Mouse (Mus musculus): ENCODE measurements around the gene Ilkap. TPM values are rescaled to one million over a fixed set of nuclear protein-coding genes. Genes with fewer than 3 reads are reported as not detected.

The Ilkap gene
- polyA plus RNA-seq, 2 experiments: 140 to 142 TPM

DNA sequence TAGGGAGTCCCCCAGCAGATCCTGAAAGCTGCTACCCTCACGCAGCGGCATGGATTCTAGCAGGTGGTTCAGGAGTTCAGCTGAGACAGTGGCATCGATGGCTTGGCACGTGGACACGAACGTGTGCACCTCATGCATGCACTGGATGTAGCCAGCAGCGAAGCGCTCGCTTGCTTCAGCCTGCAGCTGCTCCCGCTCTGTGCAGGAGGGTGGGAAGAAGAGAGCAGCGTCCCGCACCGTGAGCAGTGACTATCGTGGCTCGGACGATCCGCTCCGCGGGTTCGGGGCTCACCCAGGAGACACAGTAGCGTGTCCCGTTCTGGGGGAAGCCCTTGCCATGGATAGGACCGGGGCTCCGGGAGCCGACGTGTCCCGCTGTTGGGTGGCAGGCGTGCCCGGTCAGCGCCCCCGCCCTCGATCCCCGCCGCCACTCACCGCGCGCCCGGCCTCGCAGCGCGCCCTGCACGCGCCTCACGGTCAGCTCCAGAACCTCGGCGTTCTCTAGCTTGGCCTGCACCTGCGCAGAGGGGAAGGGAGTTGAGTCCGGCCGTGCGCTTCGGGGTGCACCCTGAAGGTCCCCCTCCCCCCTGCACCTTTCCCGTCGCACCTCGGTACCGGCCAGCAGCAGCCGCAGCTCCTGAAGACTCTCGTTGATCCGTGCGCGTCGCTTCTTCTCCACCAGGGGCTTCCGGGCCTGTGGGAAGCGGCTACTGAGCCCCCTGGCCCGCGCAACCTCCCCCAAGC lies 13.8 kb upstream of the Ilkap start:
- ATAC-seq (ENCODE audit: low FRiP score, low read depth) (peak; percentile 27), DNase-seq (ENCODE audit: low spot score) (no peak)
- Histone ChIP-seq H3K27me3 (ENCODE audit: control insufficient read depth, insufficient read depth, low read length) (no peaks in the 10 kb centered on the region), H3K27ac (replicated peaks; ENCODE audit: low read depth, low read length) (peak overlapping the region; percentile 64), H3K4me3 (replicated peaks; ENCODE audit: low read length) (peak overlapping the region; percentile 82), H3K4me1 (ENCODE audit: control insufficient read depth, insufficient read depth, low read length) (peaks cover 26% of the 10 kb centered on the region), H3K9ac (ENCODE audit: low read depth, low read length, severe bottlenecking) (peak overlapping the region; percentile 75), H3K4me2 (replicated peaks; ENCODE audit: low read depth, low read length, severe bottlenecking) (peak overlapping the region; percentile 99), H3K9me3 (ENCODE audit: control insufficient read depth, low read length) (no peaks in the 10 kb centered on the region), H3K36me3 (ENCODE audit: control insufficient read depth, insufficient read depth, low read length) (no peaks in the 10 kb centered on the region; the same call in 1 of the 2 replicates)
- WGBS: 6% methylated on average over 42 of the region's 65 CpGs
- TF ChIP-seq POLR2A (IDR thresholded peaks at IDR 0.05; ENCODE audit: borderline replicate concordance, extremely low read depth, insufficient read depth, insufficient read length): no peak

GRCm38 (mm10) chr1:91411631-91412285 lies 13.1 kb upstream of the Ilkap start:
- peak overlapping the region; percentile 75 for H3K9ac ChIP-seq (ENCODE audit: low read depth, low read length, severe bottlenecking)
- peak overlapping the region; percentile 82 for H3K4me3 ChIP-seq (replicated peaks; ENCODE audit: low read length)
- H3K27me3 ChIP-seq (ENCODE audit: control insufficient read depth, insufficient read depth, low read length): no peaks in the 10 kb centered on the region; the same call in 1 of the 2 replicates
- H3K4me2 ChIP-seq (replicated peaks; ENCODE audit: low read depth, low read length, severe bottlenecking): peak overlapping the region; percentile 99
- no peaks in the 10 kb centered on the region for H3K36me3 ChIP-seq (ENCODE audit: control insufficient read depth, insufficient read depth, low read length)
- no peak for ATAC-seq (ENCODE audit: low FRiP score, low read depth)
- peaks cover 26% of the 10 kb centered on the region for H3K4me1 ChIP-seq (ENCODE audit: control insufficient read depth, insufficient read depth, low read length)
- no peak for DNase-seq (ENCODE audit: low spot score)
- no peak overlapping the region for H3K27ac ChIP-seq (replicated peaks; ENCODE audit: low read depth, low read length)
- H3K9me3 ChIP-seq (ENCODE audit: control insufficient read depth, low read length): no peaks in the 10 kb centered on the region
- 65% methylated on average over 8 of the region's 8 CpGs for WGBS
- TF ChIP-seq POLR2A (IDR thresholded peaks at IDR 0.05; ENCODE audit: borderline replicate concordance, extremely low read depth, insufficient read depth, insufficient read length): no peak

GRCm38 (mm10) chr1:91407819-91408218 lies 9.2 kb upstream of the Ilkap start:
- ATAC-seq (ENCODE audit: low FRiP score, low read depth) (no peak), DNase-seq (ENCODE audit: low spot score) (no peak)
- Histone ChIP-seq H3K36me3 (ENCODE audit: control insufficient read depth, insufficient read depth, low read length) (no peaks in the 10 kb centered on the region), H3K27ac (replicated peaks; ENCODE audit: low read depth, low read length) (no peak overlapping the region), H3K27me3 (ENCODE audit: control insufficient read depth, insufficient read depth, low read length) (no peaks in the 10 kb centered on the region; the same call in 1 of the 2 replicates), H3K4me1 (ENCODE audit: control insufficient read depth, insufficient read depth, low read length) (peaks cover 11% of the 10 kb centered on the region), H3K4me2 (replicated peaks; ENCODE audit: low read depth, low read length, severe bottlenecking) (no peak overlapping the region), H3K4me3 (replicated peaks; ENCODE audit: low read length) (no peak overlapping the region), H3K9me3 (ENCODE audit: control insufficient read depth, low read length) (no peaks in the 10 kb centered on the region), H3K9ac (ENCODE audit: low read depth, low read length, severe bottlenecking) (no peak overlapping the region)
- 63% methylated on average over 4 of the region's 4 CpGs for WGBS
- no peak for TF ChIP-seq POLR2A (IDR thresholded peaks at IDR 0.05; ENCODE audit: borderline replicate concordance, extremely low read depth, insufficient read depth, insufficient read length)

DNA sequence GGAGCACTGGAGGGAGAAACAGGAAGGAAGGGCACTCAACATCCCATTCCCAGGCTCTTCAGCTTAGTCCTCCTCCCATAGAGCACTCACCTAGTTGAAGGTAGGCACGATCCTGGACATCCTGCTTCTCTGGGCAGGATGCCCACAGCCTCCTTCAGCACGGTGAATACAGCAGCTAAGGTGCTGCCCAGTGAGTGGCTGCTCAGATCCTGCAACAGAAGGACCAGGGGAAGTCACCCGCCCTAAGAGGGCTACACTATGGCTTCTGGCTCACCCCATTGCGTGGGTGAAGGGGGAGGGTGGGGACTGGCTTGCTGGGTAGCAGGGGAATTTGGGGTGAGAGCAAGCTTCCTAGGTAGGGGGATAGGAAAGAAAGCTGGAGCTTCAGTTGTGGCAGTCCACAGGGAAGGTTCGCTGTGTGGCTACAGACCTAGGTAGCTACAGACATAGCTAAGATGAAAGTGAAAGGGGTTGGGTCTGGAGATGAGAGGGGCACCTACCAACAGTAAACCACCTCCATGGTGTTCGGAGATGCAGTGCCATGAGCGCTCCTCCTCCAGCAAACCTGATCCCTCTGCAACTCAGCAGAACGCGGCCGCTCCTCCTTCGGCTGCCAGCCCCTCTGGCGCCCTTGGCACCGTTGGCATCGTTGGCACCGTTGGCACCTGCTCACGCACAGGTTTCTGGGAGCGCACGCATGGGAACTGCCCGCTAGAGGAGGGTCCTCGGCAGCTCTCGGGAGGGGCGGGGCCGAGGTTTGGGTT lies 7.0 kb upstream of the Ilkap start:
- no peak for ATAC-seq (ENCODE audit: low FRiP score, low read depth)
- Histone ChIP-seq H3K9ac (ENCODE audit: low read depth, low read length, severe bottlenecking) (no peak overlapping the region), H3K4me2 (replicated peaks; ENCODE audit: low read depth, low read length, severe bottlenecking) (no peak overlapping the region), H3K4me3 (replicated peaks; ENCODE audit: low read length) (no peak overlapping the region), H3K36me3 (ENCODE audit: control insufficient read depth, insufficient read depth, low read length) (no peaks in the 10 kb centered on the region), H3K27me3 (ENCODE audit: control insufficient read depth, insufficient read depth, low read length) (no peaks in the 10 kb centered on the region; the same call in 1 of the 2 replicates), H3K4me1 (ENCODE audit: control insufficient read depth, insufficient read depth, low read length) (no peaks in the 10 kb centered on the region), H3K27ac (replicated peaks; ENCODE audit: low read depth, low read length) (no peak overlapping the region), H3K9me3 (ENCODE audit: control insufficient read depth, low read length) (no peaks in the 10 kb centered on the region)
- DNase-seq (ENCODE audit: low spot score): no peak
- WGBS: 46% methylated on average over 23 of the region's 23 CpGs
- no peak for TF ChIP-seq POLR2A (IDR thresholded peaks at IDR 0.05; ENCODE audit: borderline replicate concordance, extremely low read depth, insufficient read depth, insufficient read length)

DNA sequence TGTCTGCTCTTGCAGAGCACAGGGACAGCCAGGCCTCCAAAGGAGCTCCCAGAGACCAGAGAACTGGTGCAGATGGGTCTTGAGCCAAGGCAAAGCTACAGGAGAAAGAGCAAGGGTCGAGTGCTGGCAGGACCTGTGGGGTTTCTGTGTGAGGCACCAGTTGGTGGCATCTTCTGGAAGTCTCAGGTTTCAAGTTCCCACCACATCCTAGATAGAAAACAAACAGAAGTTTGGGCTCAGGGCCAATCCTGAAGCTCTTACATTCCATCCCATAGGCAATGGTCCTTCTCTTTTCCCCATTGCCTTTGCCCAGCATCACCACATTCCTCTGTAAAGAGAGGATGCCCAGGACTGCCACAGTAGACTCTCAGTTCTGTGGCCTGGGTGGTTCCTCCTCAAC lies 6.4 kb upstream of the Ilkap start:
- no peaks in the 10 kb centered on the region; the same call in 1 of the 2 replicates for H3K27me3 ChIP-seq (ENCODE audit: control insufficient read depth, insufficient read depth, low read length)
- H3K4me2 ChIP-seq (replicated peaks; ENCODE audit: low read depth, low read length, severe bottlenecking): no peak overlapping the region
- no peaks in the 10 kb centered on the region for H3K36me3 ChIP-seq (ENCODE audit: control insufficient read depth, insufficient read depth, low read length)
- no peak overlapping the region for H3K9ac ChIP-seq (ENCODE audit: low read depth, low read length, severe bottlenecking)
- DNase-seq (ENCODE audit: low spot score) (peak; percentile 18), ATAC-seq (ENCODE audit: low FRiP score, low read depth) (no peak)
- H3K27ac ChIP-seq (replicated peaks; ENCODE audit: low read depth, low read length): no peak overlapping the region
- TF ChIP-seq POLR2A (IDR thresholded peaks at IDR 0.05; ENCODE audit: borderline replicate concordance, extremely low read depth, insufficient read depth, insufficient read length): no peak
- H3K4me1 ChIP-seq (ENCODE audit: control insufficient read depth, insufficient read depth, low read length): no peaks in the 10 kb centered on the region
- H3K4me3 ChIP-seq (replicated peaks; ENCODE audit: low read length): no peak overlapping the region
- 0% methylated on average over 1 of the region's 1 CpGs for WGBS
- no peaks in the 10 kb centered on the region for H3K9me3 ChIP-seq (ENCODE audit: control insufficient read depth, low read length)
